Mouse (Mus musculus) hindbrain, embryonic 15.5 days (tissue): ENCODE measurements around the gene Glis3. TPM values are rescaled to one million over a fixed set of nuclear protein-coding genes. Genes with fewer than 3 reads are reported as not detected.
A peak's percentile ranks its signal among the peaks of the same experiment; 100 is the strongest.

Experiments used
- ATAC-seq: fragments of 200-750 bp; cut with Nextera tagmentation; 2 replicates; pipeline ENCODE4 v1.8.0; 2017; ENCODE audit warnings: low read depth, moderate number of reproducible peaks, moderate TSS enrichment; ENCODE audit not compliant: low FRiP score
- H3K27ac ChIP-seq: fragments of 300-500 bp; sonication (generic); replicated peaks from 2 replicates; pipeline ENCODE4 v1.5.1; 2015; ENCODE audit warnings: mild to moderate bottlenecking, inconsistent platforms
- H3K27me3 ChIP-seq: fragments of 300-500 bp; sonication (generic); 2 replicates; pipeline ENCODE4 v1.6.1; 2015; ENCODE audit warnings: control low read depth, inconsistent platforms
- H3K36me3 ChIP-seq: fragments of 300-500 bp; sonication (generic); 2 replicates; pipeline ENCODE4 v1.6.1; 2015; ENCODE audit warnings: control low read depth, inconsistent platforms
- H3K4me1 ChIP-seq: fragments of 300-500 bp; sonication (generic); replicated peaks from 2 replicates; pipeline ENCODE4 v1.6.1; 2015; ENCODE audit warnings: control low read depth, inconsistent platforms
- H3K4me2 ChIP-seq: fragments of 300-500 bp; sonication (generic); 2 replicates; pipeline ENCODE4 v1.6.1; 2015; ENCODE audit warnings: moderate library complexity, mild to moderate bottlenecking, inconsistent platforms
- H3K4me3 ChIP-seq: fragments of 300-500 bp; sonication (generic); 2 replicates; pipeline ENCODE4 v1.5.1; 2015; ENCODE audit warnings: mild to moderate bottlenecking, inconsistent platforms
- H3K9ac ChIP-seq: fragments of 300-500 bp; sonication (generic); 2 replicates; pipeline ENCODE4 v1.6.1; 2015; ENCODE audit warnings: inconsistent platforms
- H3K9me3 ChIP-seq: fragments of 300-500 bp; sonication (generic); 2 replicates; pipeline ENCODE4 v1.6.1; 2016; ENCODE audit warnings: control low read depth, inconsistent platforms
- WGBS: fragments of 180-500 bp; shearing (Covaris S2); methylation state at CpG from one replicate; pipeline ENCODE4 v1.1.7; 2015; 5-methylcytosine and 5-hydroxymethylcytosine counted together
- polyA plus RNA-seq: library from polyadenylated mRNA; unstranded; fragments of >200 nt; fragmentation: Nextera tagmentation; extraction: Ambion mirVana; gene quantifications from 2 replicates; pipeline ENCODE4 v1.2.1, GENCODE M21; 2015

Gene Glis3
- polyA plus RNA-seq, 1 experiment from 2014 or later, result 3.6 TPM

DNA sequence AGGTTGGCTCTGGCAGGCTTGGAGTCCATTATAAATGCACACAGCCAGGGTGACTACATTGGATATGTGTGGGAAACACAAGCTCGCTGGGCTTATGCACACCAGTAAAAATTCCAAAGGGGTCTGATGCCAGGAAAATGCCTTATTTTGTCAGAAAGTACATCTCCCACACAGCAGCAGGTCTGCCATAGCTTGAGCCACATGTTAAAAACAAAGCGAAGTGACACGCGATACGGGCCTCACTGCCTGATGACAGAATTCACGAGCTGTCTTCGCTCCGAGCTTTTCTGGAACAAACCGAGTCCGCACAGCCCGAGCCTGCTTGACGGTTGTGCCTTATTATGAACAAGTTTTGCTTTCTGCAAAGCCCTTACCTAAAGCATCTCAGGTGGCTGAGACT lies 102.9 kb downstream of the Glis3 start:
- Histone ChIP-seq H3K9ac (no peak overlapping the region), H3K4me1 (peaks cover 10% of the 10 kb centered on the region), H3K36me3 (no peaks in the 10 kb centered on the region), H3K4me3 (no peak overlapping the region), H3K9me3 (no peaks in the 10 kb centered on the region), H3K4me2 (no peak overlapping the region), H3K27me3 (no peaks in the 10 kb centered on the region), H3K27ac (no peak overlapping the region)
- no peak for ATAC-seq
- 86% methylated on average over 12 of the region's 12 CpGs for WGBS

DNA sequence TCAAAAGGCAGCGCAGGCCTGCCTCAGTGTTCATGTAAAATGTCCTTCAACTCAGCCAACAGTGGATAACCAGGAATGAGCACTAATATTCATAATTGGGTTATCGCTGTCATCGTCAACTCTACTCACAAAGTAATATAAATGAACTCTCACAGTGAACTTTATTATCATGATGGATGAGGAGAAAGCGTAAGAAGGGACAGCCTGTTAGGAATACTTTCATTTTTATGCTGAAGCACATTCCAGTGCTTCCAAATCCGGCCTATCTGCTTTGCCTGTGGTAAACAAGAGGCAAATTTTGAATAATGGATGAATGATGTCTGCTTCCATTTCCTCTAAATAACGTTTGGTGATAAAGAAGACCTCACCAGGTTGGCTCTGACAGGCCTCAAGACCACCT lies 103.3 kb downstream of the Glis3 start:
- Histone ChIP-seq H3K4me1 (peaks cover 10% of the 10 kb centered on the region), H3K9ac (no peak overlapping the region), H3K4me3 (no peak overlapping the region), H3K4me2 (no peak overlapping the region), H3K27ac (no peak overlapping the region), H3K9me3 (no peaks in the 10 kb centered on the region), H3K27me3 (no peaks in the 10 kb centered on the region), H3K36me3 (no peaks in the 10 kb centered on the region)
- 74% methylated on average over 6 of the region's 6 CpGs for WGBS
- no peak for ATAC-seq

DNA sequence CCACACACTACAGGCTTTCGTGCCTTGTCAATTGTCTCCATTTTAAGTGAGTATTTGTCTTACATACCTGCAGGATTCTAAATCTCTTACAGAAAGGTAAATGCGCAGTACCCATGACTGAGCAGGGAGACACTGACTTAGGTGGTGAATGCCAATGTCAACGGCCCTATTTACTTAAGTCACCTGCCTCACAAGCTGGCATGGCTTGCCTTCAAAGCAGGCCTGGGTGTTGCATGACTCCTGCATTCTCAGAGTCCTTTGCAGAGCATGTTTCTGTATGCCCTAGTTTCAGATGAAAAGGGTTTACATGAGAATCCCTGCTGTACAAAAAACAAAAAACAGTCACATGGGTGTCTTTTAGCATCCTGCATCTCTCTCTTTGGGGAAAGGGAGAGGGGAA lies 106.2 kb downstream of the Glis3 start:
- no peak for ATAC-seq
- 94% methylated on average over 3 of the region's 3 CpGs for WGBS
- no peak overlapping the region for H3K4me3 ChIP-seq

DNA sequence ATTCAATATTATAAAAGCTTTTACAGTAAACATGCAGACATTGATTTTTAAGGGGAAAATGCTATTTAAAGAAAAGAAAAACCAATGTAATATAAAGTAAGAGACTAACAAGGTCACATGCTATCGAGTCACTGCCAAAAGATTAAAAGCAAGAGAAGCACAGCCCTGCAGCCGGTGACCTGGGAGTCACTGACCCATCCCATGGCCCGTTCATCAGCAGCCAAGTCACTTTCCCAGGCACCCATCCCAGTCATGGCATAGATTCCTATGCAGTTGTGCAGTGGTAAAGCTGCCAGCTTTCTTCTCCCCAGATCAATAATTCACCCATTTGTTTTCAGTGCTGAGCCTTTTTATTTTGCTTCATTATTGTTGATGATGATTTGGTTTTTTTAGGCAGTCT lies 110.0 kb downstream of the Glis3 start:
- H3K4me1 ChIP-seq, result 0 out of 2 replicates have a peak, but pooled peaks cover 5% of the 10 kb centered on the region
- no peaks in the 10 kb centered on the region for H3K27me3 ChIP-seq
- H3K9me3 ChIP-seq, result no peaks in the 10 kb centered on the region
- ATAC-seq, result no peak
- no peaks in the 10 kb centered on the region for H3K36me3 ChIP-seq
- no peak overlapping the region for H3K27ac ChIP-seq
- no peak overlapping the region for H3K4me2 ChIP-seq
- 44% methylated on average over 3 of the region's 3 CpGs for WGBS
- H3K4me3 ChIP-seq, result no peak overlapping the region
- no peak overlapping the region for H3K9ac ChIP-seq

More for the DNA sequence above, 106.2 kb downstream of the Glis3 start:
- Histone ChIP-seq H3K4me1 (0 out of 2 replicates have a peak, but pooled peaks cover 5% of the 10 kb centered on the region), H3K27me3 (no peaks in the 10 kb centered on the region), H3K36me3 (no peaks in the 10 kb centered on the region), H3K9ac (no peak overlapping the region), H3K27ac (no peak overlapping the region), H3K9me3 (no peaks in the 10 kb centered on the region), H3K4me2 (no peak overlapping the region)

DNA sequence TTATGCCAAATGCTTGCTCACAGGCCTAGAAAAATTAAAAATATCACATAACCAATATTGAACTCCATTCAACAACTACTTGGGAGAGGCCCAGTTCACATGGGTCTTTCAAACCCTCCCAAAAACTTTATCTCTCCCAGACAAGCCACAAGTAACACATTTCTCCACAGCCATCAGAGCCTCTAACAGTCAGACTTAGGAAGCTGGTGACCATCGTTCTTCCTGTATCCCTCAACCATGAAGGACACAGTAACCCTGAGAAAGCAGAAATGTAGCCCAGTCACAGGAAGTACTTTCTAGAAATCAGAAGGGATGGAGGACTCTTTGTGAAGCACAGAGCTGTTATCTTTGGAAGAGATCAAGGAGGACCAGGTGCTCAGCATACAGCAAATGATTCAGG lies 112.8 kb downstream of the Glis3 start:
- Histone ChIP-seq H3K27me3 (no peaks in the 10 kb centered on the region), H3K27ac (no peak overlapping the region), H3K9ac (no peak overlapping the region), H3K36me3 (no peaks in the 10 kb centered on the region), H3K4me3 (no peak overlapping the region), H3K4me1 (no peaks in the 10 kb centered on the region), H3K4me2 (no peak overlapping the region), H3K9me3 (no peaks in the 10 kb centered on the region)
- 51% methylated on average over 1 of the region's 1 CpGs for WGBS
- no peak for ATAC-seq

DNA sequence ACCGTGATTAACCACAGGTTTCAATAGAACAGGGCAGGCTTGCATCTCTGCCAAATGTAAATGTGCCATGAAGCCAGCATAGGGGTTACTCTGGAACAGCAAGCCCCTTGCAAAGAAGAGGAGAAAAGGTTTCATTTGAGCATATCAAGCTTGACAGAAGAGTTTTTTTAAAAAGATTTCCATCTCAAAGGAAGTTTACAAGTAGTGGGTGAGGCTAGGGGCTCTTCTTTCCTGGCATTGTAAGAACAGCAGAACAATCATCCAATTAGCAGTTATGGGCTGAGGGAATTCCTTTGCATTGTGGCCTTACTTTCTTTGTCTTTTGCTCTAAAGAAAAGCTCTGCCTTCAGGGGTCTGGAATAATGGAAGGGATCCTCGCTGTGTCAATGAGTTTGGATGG lies 113.3 kb downstream of the Glis3 start:
- no peak for ATAC-seq
- 5% methylated on average over 2 of the region's 2 CpGs for WGBS
- no peaks in the 10 kb centered on the region for H3K27me3 ChIP-seq
- H3K36me3 ChIP-seq, result no peaks in the 10 kb centered on the region
- no peaks in the 10 kb centered on the region for H3K9me3 ChIP-seq
- H3K4me3 ChIP-seq, result no peak overlapping the region
- H3K27ac ChIP-seq, result no peak overlapping the region
- no peak overlapping the region for H3K9ac ChIP-seq
- H3K4me2 ChIP-seq, result no peak overlapping the region
- H3K4me1 ChIP-seq, result 0 out of 2 replicates have a peak, but pooled peaks cover under 1% of the 10 kb centered on the region

DNA sequence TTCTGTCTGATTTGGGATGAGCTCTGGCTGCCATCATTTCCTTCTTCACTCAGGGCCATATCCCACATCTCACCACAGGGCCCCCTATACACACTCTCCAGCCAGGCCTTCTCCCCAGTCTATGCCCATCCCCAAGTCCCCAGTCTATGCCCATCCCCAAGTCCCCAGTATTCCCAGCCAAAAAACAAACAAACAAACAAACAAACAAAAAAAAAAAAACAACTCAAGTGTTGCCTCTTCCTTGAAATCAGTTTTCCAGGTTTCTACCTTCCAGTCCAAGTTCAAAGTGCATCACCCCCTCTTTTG lies 118.2 kb downstream of the Glis3 start:
- Histone ChIP-seq H3K4me1 (peaks cover 15% of the 10 kb centered on the region), H3K4me3 (no peak overlapping the region), H3K4me2 (no peak overlapping the region), H3K27me3 (no peaks in the 10 kb centered on the region), H3K27ac (no peak overlapping the region), H3K36me3 (no peaks in the 10 kb centered on the region), H3K9ac (no peak overlapping the region), H3K9me3 (no peaks in the 10 kb centered on the region)
- ATAC-seq, result no peak

DNA sequence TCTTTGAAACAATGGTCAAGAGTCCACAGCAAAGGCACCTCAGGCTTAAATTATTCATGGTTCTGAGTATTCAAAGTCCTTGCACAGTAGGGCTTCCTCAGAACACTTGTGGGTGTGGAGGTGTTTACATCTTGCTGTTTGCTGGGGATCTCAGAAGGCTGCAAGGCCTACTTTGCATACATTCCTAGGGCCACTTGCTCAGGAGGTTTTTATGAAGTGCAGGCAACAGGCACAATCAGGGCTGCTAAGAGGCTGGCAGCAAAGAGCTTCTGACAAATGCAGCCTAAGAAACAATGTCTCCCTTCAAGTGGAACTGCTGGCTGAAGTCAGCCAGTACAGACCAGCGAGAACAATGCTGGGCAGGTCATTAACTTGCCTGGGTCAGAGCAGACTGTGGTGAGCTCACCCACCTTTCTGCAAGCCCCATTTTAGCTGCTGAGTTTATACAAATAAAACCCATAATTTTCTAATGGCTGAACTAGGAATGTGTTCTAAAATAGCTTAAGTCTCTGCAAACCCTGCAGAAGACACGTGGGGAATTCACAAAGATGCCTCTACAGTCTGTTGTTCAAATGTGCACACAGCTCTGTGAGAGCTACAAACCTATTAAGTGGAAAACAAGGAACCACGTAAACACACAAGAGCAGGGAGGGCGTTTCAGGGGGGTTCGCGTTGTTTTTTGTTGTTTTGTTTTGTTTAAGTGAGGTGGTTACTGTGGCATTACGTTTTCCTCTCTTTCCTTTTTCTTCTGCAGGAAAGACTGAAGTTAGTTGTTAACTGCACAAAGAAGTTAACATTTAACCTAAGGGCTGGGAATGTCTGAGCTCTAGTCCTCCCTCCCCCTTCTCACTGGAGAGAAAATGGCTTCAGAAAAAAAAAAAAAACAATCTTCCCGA lies 118.8 kb downstream of the Glis3 start:
- Histone ChIP-seq H3K9me3 (no peaks in the 10 kb centered on the region), H3K27ac (no peak overlapping the region)

DNA sequence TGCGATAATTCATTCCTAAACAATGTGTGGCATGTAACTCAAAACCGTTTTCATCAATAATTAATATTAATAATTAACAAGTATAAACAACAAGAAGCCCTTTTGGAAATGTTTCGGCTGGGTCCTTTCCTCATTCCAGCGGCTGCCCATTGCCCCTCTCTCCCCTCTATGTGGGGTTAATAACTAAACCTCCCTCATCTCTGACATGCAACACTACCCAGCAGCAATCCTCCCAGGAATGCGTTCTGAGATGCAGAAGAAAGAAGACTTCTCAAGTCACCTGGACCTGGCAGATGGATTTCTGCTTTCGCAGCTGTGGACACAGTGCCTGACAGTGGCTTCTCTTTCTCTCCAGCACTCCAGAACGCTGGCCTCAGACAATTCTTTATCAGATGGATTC lies 120.0 kb downstream of the Glis3 start:
- ATAC-seq, result no peak
- Histone ChIP-seq H3K4me2 (no peak overlapping the region), H3K36me3 (no peaks in the 10 kb centered on the region), H3K27me3 (no peaks in the 10 kb centered on the region), H3K4me3 (no peak overlapping the region), H3K9ac (no peak overlapping the region), H3K27ac (no peak overlapping the region), H3K9me3 (no peaks in the 10 kb centered on the region), H3K4me1 (peaks cover 15% of the 10 kb centered on the region)
- 52% methylated on average over 7 of the region's 7 CpGs for WGBS

More for the DNA sequence above, 118.8 kb downstream of the Glis3 start:
- H3K36me3 ChIP-seq, result no peaks in the 10 kb centered on the region
- H3K4me3 ChIP-seq, result no peak overlapping the region
- ATAC-seq, result peak; percentile 73
- 20% methylated on average over 8 of the region's 8 CpGs for WGBS
- no peaks in the 10 kb centered on the region for H3K27me3 ChIP-seq
- H3K9ac ChIP-seq, result no peak overlapping the region
- peaks cover 15% of the 10 kb centered on the region for H3K4me1 ChIP-seq
- H3K4me2 ChIP-seq, result no peak overlapping the region

DNA sequence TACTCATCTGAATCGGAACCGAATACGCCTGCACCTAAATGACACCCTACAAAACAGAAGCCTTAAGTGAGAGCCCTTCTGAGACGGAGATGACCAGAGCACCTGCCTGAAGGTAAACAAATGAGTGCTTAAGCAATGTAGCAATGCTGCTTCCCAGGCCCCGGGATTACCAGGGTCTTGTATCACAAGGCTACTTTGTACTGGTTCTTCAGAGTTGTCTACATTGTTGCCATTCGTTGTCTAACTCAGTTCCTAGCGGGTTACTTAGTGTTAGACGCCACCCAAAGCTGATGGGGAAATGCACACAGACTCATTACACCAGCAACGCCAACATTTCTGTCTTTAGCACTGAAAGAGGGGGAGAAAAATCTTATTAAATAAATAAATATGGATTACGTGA lies 120.5 kb downstream of the Glis3 start:
- Histone ChIP-seq H3K27ac (no peak overlapping the region), H3K9ac (no peak overlapping the region), H3K9me3 (no peaks in the 10 kb centered on the region), H3K27me3 (no peaks in the 10 kb centered on the region), H3K4me1 (peaks cover 15% of the 10 kb centered on the region), H3K4me2 (no peak overlapping the region), H3K36me3 (no peaks in the 10 kb centered on the region), H3K4me3 (no peak overlapping the region)
- no peak for ATAC-seq
- 81% methylated on average over 10 of the region's 10 CpGs for WGBS

DNA sequence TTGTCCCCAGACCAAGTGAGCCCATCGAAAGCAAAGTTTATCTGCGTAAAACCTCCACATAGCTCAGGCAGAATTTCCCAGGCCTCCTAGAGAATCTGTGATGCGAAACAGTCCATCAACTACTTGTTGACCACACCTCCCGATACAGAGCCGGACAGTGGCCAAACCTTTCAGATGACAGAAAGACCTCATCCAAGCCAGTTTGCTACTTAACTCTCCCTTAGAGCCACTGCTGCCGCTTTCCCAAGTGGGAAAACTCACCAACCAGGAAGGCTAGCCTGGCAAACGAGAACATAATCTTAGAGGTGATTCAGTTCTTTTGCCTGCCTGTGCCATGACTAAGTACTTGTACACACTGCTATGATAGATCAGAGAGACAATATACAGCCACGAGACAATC lies 121.2 kb downstream of the Glis3 start:
- Histone ChIP-seq H3K36me3 (no peaks in the 10 kb centered on the region), H3K4me1 (peaks cover 15% of the 10 kb centered on the region), H3K4me2 (no peak overlapping the region), H3K9me3 (no peaks in the 10 kb centered on the region), H3K9ac (no peak overlapping the region), H3K4me3 (no peak overlapping the region), H3K27ac (no peak overlapping the region), H3K27me3 (no peaks in the 10 kb centered on the region)
- 72% methylated on average over 8 of the region's 8 CpGs for WGBS
- ATAC-seq, result no peak

DNA sequence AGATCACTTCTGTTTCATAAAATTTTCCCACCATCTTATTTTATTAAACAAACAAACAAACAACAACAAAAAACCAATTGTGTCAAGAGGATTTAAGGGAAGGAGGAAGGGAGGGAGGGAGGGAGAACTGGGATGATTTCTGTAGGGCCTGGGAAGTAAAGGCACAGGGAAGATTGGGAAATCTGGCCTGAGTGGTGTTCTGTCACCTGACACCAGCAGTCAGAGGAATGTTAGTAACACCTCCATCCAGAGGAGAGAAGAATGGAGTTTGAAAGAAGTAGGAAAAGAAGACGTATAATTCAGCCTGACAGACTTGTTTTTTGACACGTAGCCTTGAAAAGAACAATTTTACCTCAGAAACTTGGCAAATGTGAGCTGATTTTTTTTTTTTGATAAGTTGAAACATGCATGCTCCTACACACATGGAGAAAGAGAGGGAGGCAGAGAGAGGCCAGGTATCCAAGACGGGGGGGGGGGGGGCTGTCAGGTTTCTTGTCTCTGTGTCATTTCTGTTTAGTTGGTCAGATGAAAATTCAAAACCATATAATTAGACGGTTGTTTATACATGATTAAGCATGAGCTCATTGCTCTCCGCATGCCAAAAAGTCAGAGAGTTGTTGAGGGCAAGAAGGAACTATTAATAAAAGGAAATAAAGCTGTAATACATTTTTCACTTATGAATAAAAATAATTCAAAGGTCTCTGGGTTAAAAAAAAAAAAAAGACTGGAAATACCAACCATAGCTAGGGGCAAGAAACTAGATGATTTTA lies 122.1 kb downstream of the Glis3 start:
- WGBS, result 55% methylated on average over 5 of the region's 5 CpGs
- Histone ChIP-seq H3K36me3 (no peaks in the 10 kb centered on the region), H3K9me3 (no peaks in the 10 kb centered on the region), H3K27me3 (no peaks in the 10 kb centered on the region), H3K4me1 (peaks cover 15% of the 10 kb centered on the region), H3K4me3 (no peak overlapping the region), H3K4me2 (no peak overlapping the region), H3K9ac (no peak overlapping the region), H3K27ac (no peak overlapping the region)
- ATAC-seq, result no peak
